Mouse (Mus musculus): ENCODE results near the gene Trak1. TPM values are rescaled to one million over a fixed set of nuclear protein-coding genes. Genes with fewer than 3 reads are reported as not detected.

Trak1 gene
- polyA plus RNA-seq, 1 experiment from 2014 or later: 11.6 TPM

DNA sequence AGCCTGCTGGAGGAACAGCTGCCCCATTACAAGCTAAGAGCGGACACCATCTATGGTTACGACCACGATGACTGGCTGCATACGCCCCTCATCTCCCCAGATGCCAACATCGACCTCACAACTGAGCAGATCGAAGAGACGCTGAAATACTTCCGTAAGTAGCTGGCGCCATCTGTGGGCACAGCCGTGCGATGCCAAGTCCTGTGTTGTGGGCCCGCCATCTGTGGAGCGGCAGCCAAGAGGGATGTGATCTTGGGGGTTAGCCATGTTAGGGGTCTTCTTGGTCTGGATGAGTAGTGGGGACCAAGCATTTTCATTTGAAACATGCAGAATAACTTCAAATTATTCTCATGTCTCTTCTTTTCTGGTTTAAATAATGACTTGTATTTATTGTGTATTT, 94.6 kb downstream of the Trak1 start:
- 93% methylated on average over 13 of the region's 13 CpGs for WGBS
- no peak overlapping the region for H3K27ac ChIP-seq
- peaks cover 6% of the 10 kb centered on the region; the same call in 1 of the 2 replicates for H3K4me1 ChIP-seq (replicated peaks; ENCODE audit: insufficient read depth, low read length)
- DNase-seq (ENCODE audit: low spot score) (no peak), ATAC-seq (replicated peaks; ENCODE audit: low FRiP score, low read depth) (no peak)
- no peaks in the 10 kb centered on the region for H3K27me3 ChIP-seq (ENCODE audit: insufficient read depth, low read length)
- no peak overlapping the region for H3K9ac ChIP-seq (ENCODE audit: low read depth, low read length)
- no peaks in the 10 kb centered on the region for H3K36me3 ChIP-seq (ENCODE audit: insufficient read depth, low read length)
- H3K4me3 ChIP-seq (replicated peaks; ENCODE audit: low read depth, low read length): no peak overlapping the region
- 0 out of 2 replicates have a peak, but pooled peaks have one; percentile 7 for TF ChIP-seq CTCF (IDR thresholded peaks at IDR 0.05; ENCODE audit: low read depth)
- H3K4me2 ChIP-seq (ENCODE audit: low read length): no peak overlapping the region
- H3K9me3 ChIP-seq (replicated peaks; ENCODE audit: low read length): no peaks in the 10 kb centered on the region

- H3K9me3 ChIP-seq (replicated peaks; ENCODE audit: low read length): no peaks in the 10 kb centered on the region
- TF ChIP-seq CTCF (IDR thresholded peaks at IDR 0.05; ENCODE audit: low read depth): peak; percentile 81
- no peak overlapping the region for H3K4me2 ChIP-seq (ENCODE audit: low read length)
- DNase-seq (ENCODE audit: low spot score) (peak; percentile 80), ATAC-seq (replicated peaks; ENCODE audit: low FRiP score, low read depth) (no peak)
- no peak overlapping the region for H3K9ac ChIP-seq (ENCODE audit: low read depth, low read length)
- H3K4me3 ChIP-seq (replicated peaks; ENCODE audit: low read depth, low read length): no peak overlapping the region
- H3K27ac ChIP-seq: no peak overlapping the region
- 35% methylated on average over 5 of the region's 5 CpGs for WGBS
- no peaks in the 10 kb centered on the region for H3K36me3 ChIP-seq (ENCODE audit: insufficient read depth, low read length)
- peaks cover 6% of the 10 kb centered on the region; the same call in 1 of the 2 replicates for H3K4me1 ChIP-seq (replicated peaks; ENCODE audit: insufficient read depth, low read length)
- H3K27me3 ChIP-seq (ENCODE audit: insufficient read depth, low read length): no peaks in the 10 kb centered on the region
Observed at GRCm38 (mm10) chr9:121392427-121392826, 95.1 kb downstream of the Trak1 start.

- DNase-seq (ENCODE audit: low spot score): no peak
- H3K9ac ChIP-seq (ENCODE audit: low read depth, low read length): no peak overlapping the region
- H3K4me3 ChIP-seq (replicated peaks; ENCODE audit: low read depth, low read length): no peak overlapping the region
- peak; percentile 46 for TF ChIP-seq CTCF (IDR thresholded peaks at IDR 0.05; ENCODE audit: low read depth)
- no peaks in the 10 kb centered on the region for H3K27me3 ChIP-seq (ENCODE audit: insufficient read depth, low read length)
- no peak for ATAC-seq (replicated peaks; ENCODE audit: low FRiP score, low read depth)
- H3K4me2 ChIP-seq (ENCODE audit: low read length): no peak overlapping the region
- no peaks in the 10 kb centered on the region for H3K36me3 ChIP-seq (ENCODE audit: insufficient read depth, low read length)
- 93% methylated on average over 4 of the region's 4 CpGs for WGBS
- no peaks in the 10 kb centered on the region for H3K9me3 ChIP-seq (replicated peaks; ENCODE audit: low read length)
- peaks cover 2% of the 10 kb centered on the region; the same call in 1 of the 2 replicates for H3K4me1 ChIP-seq (replicated peaks; ENCODE audit: insufficient read depth, low read length)
- H3K27ac ChIP-seq: no peak overlapping the region
Observed at GRCm38 (mm10) chr9:121393104-121393503, 95.8 kb downstream of the Trak1 start.

- ATAC-seq (replicated peaks; ENCODE audit: low FRiP score, low read depth): no peak
- no peaks in the 10 kb centered on the region for H3K4me1 ChIP-seq (replicated peaks; ENCODE audit: insufficient read depth, low read length)
- H3K27me3 ChIP-seq (ENCODE audit: insufficient read depth, low read length): no peaks in the 10 kb centered on the region
- no peaks in the 10 kb centered on the region for H3K36me3 ChIP-seq (ENCODE audit: insufficient read depth, low read length)
- no peak overlapping the region for H3K27ac ChIP-seq
- no peaks in the 10 kb centered on the region for H3K9me3 ChIP-seq (replicated peaks; ENCODE audit: low read length)
- 80% methylated on average over 2 of the region's 2 CpGs for WGBS
- no peak for DNase-seq (ENCODE audit: low spot score)
- no peak for TF ChIP-seq CTCF (IDR thresholded peaks at IDR 0.05; ENCODE audit: low read depth)
- H3K4me2 ChIP-seq (ENCODE audit: low read length): no peak overlapping the region
- H3K9ac ChIP-seq (ENCODE audit: low read depth, low read length): no peak overlapping the region
- no peak overlapping the region for H3K4me3 ChIP-seq (replicated peaks; ENCODE audit: low read depth, low read length)
Observed at GRCm38 (mm10) chr9:121394882-121395281, 97.6 kb downstream of the Trak1 start.

DNA sequence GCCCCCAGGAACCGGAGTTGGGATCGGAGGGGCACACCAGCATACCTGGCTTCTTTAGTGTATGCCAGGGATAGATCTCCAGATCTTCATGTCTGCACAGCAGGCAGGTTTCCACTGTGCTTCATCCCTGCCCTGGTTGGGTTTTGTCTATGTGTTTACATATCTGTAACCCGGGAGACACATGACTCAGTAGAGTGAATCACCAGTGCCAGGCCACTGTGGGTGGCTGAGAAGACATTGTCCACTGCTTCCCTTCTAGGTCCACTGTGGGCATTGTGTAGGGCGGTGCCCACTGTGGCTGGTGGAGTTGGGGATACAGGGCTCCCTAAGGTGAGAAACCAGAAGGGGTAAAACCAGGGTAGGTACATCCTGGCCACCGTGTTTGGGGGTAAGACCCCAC, 98.5 kb downstream of the Trak1 start:
- no peak overlapping the region for H3K27ac ChIP-seq
- H3K27me3 ChIP-seq (ENCODE audit: insufficient read depth, low read length): no peaks in the 10 kb centered on the region
- H3K9ac ChIP-seq (ENCODE audit: low read depth, low read length): no peak overlapping the region
- H3K36me3 ChIP-seq (ENCODE audit: insufficient read depth, low read length): no peaks in the 10 kb centered on the region
- ATAC-seq (replicated peaks; ENCODE audit: low FRiP score, low read depth): no peak
- 91% methylated on average over 5 of the region's 5 CpGs for WGBS
- H3K4me1 ChIP-seq (replicated peaks; ENCODE audit: insufficient read depth, low read length): no peaks in the 10 kb centered on the region
- no peak for TF ChIP-seq CTCF (IDR thresholded peaks at IDR 0.05; ENCODE audit: low read depth)
- no peak overlapping the region for H3K4me3 ChIP-seq (replicated peaks; ENCODE audit: low read depth, low read length)
- no peaks in the 10 kb centered on the region for H3K9me3 ChIP-seq (replicated peaks; ENCODE audit: low read length)
- no peak overlapping the region for H3K4me2 ChIP-seq (ENCODE audit: low read length)
- DNase-seq (ENCODE audit: low spot score): no peak

- no peak for TF ChIP-seq CTCF (IDR thresholded peaks at IDR 0.05; ENCODE audit: low read depth)
- ATAC-seq (replicated peaks; ENCODE audit: low FRiP score, low read depth) (peak; percentile 43; the same call in 1 of the 2 replicates), DNase-seq (ENCODE audit: low spot score) (peak; percentile 50)
- Histone ChIP-seq H3K4me1 (replicated peaks; ENCODE audit: insufficient read depth, low read length) (0 out of 2 replicates have a peak, but pooled peaks cover 3% of the 10 kb centered on the region), H3K9me3 (replicated peaks; ENCODE audit: low read length) (no peaks in the 10 kb centered on the region), H3K36me3 (ENCODE audit: insufficient read depth, low read length) (no peaks in the 10 kb centered on the region), H3K27me3 (ENCODE audit: insufficient read depth, low read length) (no peaks in the 10 kb centered on the region), H3K9ac (ENCODE audit: low read depth, low read length) (no peak overlapping the region), H3K4me3 (replicated peaks; ENCODE audit: low read depth, low read length) (no peak overlapping the region), H3K27ac (no peak overlapping the region), H3K4me2 (ENCODE audit: low read length) (0 out of 2 replicates have a peak overlapping the region, but pooled peaks have one; percentile 5)
- 46% methylated on average over 17 of the region's 17 CpGs for WGBS
Observed at GRCm38 (mm10) chr9:121398100-121398760, 100.9 kb downstream of the Trak1 start.
